Mouse (Mus musculus) frontal cortex, postnatal 10 days (tissue): ENCODE results near the gene Rap1a.

Source experiments
- DNase-seq, 2 experiments: peaks; one replicate each; pipeline ENCODE4 v3.0.0; 2022; ENCODE audit warnings: low spot score in 2 of 2, mixed read lengths in 1 of 2

Gene Rap1a

DNA sequence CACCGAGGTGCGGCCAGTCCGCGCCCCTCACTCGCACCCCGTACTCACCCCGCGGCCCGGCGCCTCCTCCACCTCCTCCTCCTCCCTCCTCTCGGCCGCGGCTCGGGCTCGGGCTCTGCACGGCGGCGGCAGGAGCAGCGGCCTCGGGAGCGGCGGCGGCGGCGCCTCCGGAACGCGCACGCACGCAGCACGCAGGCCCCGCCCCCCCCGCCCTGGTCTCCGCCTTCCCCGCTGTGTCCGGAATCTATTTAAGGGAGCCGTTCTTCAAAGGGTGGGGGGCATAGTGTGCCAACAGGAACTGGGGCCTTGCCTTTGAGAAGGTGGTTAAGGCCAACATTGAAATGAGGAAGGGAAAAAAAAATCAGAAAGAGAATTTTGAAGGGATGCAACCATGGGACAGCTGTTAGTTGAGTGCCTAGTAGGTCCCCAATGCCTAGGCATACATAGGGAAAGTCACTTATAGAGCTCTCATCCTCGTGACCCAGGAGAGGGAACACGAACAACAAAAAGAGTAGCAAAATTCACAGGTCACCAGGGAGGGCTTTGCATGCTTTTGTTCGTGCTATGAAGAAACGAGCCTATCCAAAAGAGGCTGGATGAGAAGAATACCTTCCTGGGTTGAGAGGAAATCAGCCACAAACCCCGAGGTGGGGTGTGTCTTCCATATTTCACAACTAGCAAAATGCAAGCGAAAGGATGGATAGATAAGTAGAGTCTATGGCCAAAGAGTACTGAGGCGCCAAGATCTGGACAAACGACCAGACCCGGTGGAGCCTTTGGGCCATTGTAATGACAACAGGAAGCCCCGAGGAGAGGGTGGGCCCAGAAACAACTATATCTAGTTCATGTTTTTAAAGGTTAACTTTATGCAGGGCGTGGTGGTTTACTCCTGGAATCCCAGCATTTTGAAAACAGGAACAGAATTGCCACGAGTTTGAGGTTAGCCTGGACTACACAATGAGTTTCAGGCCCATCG is at the start of gene Rap1a:
TSS of gene Rap1a (minus strand) at position 146 of the 976 bp plus-strand sequence.
- peak; percentile 56 to 75 for DNase-seq

DNA sequence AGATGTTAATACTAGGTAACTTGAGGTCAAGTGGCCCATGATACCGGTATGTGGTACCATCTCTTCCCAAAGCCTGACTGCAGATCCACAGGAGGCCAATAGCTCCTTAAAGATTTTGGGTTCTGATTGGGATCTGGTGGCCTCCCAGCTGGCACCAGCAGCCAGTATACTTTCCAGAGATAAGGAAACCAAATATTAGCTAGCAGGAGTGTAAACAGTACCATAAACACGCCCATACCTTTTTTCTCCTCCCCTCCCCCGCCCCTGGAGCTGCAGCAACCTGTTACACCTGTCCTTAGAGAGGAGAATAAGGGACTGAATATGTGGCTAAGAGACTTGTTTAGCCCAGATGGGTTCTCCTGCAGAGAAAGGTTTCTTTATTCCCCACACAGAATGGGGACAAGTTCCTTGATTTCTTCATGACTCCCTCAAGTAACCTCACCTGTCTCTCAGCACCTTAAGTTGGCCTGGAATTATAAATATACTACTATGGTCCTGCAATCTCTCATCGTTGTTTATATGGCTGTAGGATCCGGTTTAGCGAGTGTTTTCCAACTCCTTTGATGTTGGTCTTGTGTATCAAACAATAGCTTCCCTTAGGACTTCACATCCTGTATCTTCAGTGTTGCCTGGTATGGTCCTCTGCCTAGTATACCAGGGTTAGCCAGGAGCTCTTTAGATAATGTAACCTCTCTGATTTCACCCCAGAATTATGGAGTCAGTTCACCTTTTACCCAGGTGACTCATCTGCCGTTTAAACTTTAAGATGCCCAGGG is 45.3 kb upstream of the Rap1a start:
- no peak for DNase-seq

DNA sequence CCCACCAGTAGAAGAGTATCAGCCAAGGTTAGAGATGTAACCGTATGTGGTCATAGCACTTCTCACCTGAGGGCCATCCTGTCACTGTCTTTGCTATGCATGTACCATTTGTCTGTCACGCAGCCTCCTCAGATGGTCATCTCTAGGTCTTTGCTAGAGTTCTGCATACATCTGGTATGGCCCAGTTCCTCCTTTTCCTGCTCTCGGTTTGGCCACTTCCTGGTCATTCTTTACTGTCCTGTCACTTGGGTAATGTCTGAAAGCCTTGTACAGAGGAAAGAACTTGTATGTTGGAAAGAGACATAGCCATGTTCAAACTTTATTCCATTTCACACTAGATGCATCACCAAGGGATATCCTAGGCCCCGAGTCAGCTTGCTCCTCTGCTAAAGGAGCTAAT is 38.7 kb upstream of the Rap1a start:
- DNase-seq, result no peak

DNA sequence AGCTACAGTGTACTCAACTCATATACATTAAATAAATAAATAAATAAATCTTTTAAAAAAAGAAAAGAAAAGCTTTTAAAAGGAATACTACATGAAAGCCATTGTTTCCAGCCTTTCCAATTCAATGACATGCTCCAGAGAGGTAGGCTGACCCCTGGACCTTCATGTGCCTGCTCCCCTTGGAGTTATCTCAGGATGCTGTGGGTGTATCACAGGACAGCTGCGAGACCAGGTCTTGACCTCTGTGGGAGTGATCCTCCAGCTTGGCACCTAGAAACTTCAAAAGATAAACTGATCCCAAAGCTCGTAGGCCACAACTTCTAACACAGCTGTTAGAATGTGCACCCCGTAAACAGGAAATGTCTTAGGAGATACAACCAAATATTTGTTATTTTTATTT is 37.5 kb upstream of the Rap1a start:
- no peak for DNase-seq

DNA sequence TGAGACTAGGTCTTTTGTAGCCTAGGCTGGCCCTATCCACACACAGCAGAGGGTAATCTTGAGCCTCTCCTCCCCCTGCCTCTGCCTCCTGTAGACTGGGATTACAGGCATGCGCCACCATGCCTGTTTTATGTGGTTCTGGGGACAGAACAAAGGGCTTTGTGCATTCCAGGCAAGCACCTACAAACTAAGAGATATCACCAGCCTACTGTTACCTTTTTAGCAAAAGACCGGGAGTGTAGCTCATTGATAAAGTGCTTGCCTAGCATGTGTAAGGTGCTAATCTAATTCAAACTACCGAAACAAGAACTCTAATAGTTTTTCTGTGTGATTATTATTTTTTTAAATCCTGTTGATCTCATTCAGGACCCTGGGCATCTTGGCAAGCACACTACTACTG is 35.7 kb upstream of the Rap1a start:
- no peak for DNase-seq

DNA sequence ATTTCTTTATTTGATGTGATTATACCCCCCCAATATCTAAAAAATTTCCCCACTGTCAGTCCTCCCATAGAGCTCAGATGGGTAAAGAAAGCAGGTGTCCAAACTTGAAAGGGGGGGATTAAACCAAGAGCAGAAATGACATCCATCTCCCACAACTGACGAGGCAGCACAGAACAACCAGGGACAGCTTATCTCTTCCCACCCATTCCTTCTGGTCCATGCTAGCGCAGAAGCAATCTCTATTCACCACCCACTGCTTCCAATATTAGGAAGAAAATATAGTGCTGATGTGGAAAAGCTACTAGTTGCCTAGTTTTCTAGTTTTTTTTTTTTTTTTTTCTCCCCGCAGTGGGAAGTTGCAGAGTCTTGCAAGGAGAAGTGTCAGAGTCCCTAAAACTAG is 34.7 kb upstream of the Rap1a start:
- no peak for DNase-seq

DNA sequence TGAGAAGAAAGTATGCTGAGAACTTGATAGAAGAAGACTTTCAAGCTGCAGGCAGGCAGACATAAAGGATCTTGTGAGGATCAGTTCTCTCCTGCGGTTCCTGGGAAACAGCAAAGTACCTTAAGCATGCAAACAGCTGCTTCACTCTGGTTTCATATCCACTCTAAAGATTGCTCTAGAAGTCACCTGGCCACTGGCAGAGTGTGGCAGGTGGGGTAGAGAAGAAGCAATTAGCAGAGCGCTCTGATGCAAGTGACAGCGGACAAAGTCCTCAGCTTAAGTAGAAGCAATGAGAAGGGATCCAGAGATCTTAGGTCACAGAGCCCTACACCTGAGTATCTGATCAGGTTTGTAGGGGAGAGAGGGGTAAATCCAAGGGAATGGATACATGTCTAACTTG is 30.4 kb upstream of the Rap1a start:
- no peak for DNase-seq

DNA sequence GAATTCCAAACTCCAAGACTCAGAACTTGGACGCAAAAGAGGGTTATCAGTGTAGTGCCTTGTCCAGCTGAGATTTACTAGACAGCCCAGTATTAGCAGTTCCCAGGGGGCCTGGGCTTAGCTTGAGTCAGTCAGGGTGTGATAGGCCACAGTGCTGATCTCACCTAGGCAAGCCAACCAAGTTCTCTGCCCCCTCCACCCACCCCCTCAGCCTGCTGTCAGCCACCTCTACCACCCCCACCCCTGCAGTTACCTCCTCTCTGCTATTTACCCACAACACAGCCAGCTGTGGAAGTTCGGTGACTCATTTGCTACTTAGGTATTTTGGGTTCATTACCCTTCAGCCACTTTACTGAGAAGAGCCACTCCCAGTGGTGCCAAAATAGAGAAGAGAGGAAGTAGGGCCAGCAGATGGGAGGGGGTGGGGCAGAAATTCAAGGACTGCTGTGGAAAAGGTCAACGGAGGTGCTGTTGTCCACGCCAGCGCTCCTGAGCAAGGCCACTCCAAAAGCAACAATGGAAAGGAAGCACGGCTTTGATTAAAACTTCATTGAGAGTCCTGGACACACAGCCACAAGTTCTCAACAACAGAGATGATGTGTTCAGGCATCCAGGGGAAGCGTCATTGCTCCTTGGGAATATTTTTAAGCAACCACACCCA is 24.5 kb upstream of the Rap1a start:
- DNase-seq, result no peak

DNA sequence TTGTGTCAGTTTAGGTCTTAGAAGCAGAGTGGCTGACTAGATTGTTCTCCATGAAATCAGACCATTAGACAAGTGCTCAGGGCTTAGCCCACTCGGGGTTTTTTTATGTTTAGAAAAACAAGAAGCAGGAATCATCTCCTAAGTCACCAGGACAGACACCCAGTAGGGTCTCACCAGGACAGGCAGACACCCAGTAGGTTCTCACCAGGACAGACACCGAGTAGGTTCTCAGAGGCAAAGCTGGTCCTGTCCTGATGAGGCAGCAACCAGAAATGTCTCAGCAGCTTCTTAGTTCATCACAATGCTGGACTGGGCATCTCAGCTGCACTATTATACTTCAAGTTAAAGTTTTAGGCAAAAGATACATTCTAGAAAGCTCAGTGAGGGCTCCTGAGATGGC is 23.6 kb upstream of the Rap1a start:
- DNase-seq, result no peak

DNA sequence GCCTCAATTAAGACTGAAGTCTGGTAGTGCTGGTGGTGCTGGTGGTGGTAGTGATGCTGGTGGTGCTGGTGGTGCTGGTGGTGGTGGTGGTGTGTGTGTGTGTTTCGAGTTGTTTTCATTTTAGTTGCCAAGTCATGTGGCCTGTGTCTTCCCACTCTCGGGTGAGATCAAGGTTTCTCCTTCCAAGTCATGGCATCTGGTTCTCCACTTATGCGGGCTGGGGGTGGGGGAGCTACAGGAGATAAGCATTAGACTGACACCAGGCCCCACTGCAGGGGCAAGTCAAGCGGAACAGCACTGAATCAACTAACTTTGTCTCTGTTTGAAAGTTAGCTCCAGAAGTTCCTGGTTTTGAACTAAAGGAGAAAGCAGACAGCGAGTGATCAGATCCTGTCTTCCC is 23.0 kb upstream of the Rap1a start:
- no peak for DNase-seq

DNA sequence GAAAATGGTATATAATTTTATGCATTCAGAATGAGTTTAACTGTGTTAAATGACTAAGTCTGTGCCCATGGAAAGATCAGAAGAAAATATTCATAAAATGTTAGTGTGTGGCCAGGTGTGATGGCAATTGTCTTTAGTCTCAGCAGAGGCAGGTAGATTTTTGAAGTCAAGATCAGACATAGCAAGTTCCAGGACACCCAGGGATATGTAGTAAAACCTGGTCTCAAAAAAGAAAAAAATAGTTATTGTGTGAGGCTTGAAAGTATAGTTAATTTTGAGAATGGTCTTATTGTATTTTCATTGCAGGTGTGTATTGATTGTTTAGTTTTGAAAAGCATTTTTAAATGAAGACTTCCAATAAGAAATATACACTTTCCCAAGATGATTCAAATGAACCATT is 22.5 kb upstream of the Rap1a start:
- no peak for DNase-seq

DNA sequence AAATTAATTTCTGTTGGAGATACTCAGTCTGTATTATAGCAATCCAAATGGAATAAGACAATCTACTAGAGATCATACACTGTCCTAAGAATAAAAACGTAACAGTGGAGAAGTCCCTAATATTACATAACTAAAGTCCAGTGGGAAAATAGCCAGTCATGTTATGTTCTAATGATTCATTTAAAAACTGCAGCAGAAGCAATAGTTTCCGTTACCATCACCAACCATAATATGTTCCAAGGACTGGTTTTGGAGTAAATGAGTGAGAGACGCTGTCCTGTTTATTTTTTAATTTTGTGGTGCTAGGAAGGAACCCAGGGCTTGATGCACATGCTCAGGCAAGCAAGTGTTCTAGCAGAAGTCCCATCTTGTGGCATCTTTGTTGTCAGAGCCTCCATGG is 20.4 kb upstream of the Rap1a start:
- no peak for DNase-seq

DNA sequence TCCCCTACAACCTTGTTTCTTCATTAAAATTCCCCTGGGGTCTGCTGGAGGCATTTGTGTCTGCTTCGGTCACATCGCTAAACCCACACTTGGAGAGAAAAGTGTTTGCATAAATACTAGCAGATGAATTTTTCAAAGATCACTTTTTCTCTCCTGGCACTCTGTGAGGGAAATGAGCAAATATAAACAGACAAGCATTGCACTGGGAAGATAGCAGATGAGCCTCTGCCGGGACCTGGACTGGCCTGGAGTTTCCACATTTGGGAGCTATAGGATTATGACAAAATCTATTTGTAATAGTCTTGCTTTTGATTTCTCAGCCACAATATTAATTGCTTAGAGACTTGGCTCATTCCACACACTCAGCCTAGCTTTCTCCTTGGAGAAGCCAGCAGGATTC is 19.1 kb upstream of the Rap1a start:
- no peak for DNase-seq

DNA sequence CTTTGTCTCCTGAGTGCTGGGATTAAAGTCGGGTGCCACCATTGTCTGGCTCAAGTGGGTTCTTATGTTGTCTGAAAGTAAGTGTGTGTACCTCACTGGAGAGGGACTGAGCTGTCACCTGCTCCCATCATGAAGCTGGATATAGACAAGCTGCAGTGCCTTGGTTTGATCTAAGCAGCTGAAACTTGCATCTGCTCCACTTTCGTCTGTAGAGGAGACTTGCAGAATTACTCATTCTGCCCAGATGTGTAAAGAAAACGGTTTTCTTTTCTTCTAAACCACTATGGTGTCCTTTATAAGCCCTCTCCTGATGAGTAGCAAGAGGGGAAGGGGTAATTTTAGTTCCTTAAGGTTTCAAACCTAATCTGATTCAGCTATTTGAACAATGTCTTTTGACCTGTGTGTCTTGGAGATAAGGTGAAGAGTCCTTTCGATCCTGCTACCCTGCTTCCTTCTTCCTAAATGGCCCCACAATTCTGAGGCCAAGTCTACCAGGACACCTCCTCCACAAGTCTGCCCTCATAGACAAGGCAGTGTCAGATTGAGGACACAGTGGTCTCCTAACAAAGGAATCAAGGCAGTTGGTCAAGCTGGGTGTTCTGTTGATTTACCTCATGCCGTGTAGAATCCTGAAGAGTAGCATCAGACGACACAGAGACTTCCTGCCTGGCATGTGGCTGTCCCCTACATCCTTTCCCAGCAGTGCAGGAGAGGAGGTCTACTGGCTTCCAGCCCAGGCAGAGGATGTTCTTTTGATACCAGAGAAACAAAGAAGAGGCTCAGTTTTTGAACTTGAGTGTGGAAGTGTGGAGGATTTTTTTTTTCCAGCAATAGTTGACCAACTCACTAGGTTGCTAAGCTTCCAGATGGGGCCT is 17.2 kb upstream of the Rap1a start:
- no peak for DNase-seq

DNA sequence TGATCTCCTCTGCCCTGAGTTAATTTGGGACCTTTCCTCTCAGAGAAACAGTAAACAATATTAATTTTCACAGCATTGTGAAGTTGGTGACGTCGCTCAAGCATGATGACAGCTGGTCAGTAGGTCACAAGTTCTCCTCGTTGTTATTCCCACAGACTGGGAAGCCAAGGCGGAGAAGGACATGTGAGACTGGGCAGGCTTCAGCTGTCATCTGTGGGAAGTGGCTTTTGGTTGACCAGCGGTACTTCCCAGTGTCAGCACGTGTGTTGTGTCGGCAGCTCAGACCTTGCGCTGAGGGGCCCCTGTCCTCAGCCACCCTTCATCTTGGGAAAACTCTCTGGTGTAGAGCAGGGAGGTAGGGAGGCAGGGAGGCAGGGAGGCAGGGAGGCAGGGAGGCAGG is 15.0 kb upstream of the Rap1a start:
- no peak for DNase-seq

DNA sequence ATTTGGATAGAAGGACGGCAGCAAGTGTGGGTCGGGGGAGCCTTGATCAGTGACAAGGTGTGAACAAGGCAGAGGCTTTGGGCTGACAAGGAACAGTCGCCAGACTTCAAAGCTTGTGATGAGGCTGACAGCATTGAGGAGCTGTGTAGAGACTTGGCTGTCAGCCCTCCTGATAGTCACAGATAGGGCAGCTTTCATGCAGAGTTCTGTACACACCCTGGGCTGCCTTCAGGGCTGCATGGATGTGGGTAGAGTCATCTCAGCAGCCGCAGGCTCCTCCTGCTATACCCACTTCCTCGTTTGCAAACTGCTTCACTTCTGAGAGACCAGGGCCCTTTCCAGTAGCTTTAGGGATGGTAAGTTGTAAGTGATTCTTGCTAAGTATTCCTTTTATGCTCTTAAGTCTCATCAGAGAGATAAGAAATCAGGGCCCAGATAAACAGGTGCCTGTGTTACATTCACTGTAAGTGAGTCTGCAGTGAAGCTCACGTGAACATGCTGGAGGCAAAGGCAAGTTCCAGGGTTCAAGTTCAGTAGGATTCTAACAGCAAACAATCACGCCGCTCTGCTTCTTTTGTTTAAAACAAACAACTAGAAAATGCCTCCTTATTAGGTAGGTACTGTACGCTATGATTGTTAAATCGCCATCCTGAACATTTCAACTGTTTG is 14.2 kb upstream of the Rap1a start:
- no peak for DNase-seq

DNA sequence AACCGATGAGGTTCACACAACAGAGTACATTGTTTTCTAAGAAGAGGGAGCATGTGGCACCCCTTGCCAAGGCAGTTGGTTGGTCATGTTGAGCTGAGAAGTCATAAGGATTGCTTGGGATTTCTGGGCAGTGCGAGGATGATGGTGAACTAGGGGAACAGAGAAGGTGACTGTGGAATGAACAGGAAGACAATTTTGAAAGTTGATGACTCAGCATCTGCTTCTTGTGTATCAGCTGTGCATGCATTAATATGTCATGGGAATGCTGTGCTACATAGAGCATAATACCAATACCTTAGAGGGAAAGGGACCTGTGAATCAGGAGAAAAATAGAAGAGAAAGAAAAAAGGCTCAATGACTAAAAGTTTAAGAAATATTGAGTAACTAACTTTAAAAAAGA is 10.0 kb upstream of the Rap1a start:
- no peak for DNase-seq

DNA sequence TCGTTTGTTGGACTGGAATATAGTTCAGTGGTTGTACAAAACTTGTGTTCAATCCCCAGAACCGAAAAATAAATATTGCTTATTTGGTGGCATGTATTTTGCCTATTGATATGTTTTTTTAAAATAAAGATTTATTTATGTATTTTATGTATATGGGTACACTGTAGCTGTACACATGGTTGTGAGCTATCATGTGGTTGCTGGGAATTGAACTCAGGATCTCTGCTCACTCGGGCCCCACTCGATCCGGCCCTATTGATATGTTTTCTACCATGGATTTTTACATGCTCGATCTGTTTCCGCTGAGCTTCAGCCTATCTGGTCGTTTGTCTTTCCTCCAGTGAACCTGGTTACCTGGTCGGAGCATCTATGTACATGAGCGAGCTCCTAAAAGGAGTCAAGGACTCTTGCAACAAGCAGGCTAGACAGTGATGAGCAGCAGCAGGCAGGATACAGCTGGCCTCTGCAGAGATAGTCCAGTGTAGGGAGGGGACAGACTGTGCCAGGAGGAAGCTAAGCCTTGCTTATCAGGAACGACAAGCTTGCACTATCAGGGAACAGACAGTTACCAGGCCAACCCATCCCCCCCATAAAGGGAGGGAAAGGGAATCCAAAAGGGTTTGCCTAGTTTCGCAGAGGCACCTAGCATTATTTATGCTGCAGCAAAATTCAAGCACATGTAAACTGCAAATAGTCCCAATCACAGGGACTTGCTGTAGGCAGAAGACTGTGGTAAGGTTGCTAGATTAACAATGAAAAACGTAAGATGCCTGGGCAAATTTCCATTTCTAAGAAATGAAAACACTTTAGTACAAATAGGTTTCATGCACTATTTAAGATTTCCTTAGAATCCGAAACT is 7.3 kb upstream of the Rap1a start:
- DNase-seq, result no peak

DNA sequence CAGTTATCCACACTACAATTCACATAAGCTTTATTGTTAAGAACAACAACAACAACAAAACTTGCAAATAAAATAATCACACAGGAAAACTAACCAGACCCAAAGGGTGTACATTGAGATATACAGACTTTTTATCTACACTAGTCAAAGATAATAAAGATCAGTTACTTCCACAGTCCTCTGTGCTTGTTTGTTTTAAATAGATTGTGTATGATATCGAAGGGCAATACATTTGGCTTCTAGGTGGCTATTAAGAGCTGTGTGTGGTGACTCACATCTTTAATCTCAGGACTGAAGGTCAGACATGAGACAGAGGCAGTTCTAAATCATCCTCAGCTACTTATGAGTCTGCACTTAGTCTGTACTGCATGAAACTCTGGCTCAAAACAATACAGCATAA is 6.5 kb upstream of the Rap1a start:
- DNase-seq, result no peak
